Mouse (Mus musculus) thymus, adult 2 months (tissue): ENCODE results near the gene Fsd1. TPM values are rescaled to one million over a fixed set of nuclear protein-coding genes. Genes with fewer than 3 reads are reported as not detected.

Source experiments
- DNase-seq: peaks from one replicate; pipeline ENCODE4 v3.0.0; 2021
- H3K27ac ChIP-seq: fragments of 200-500 bp; 2 replicates; pipeline ENCODE4 v1.5.1; 2012; ENCODE audit warnings: low read length, control low read depth; ENCODE audit not compliant: control insufficient read depth, insufficient read depth
- H3K27me3 ChIP-seq: fragments of 200-500 bp; 2 replicates; pipeline ENCODE4 v1.6.1; 2012; ENCODE audit warnings: mild to moderate bottlenecking, low read length, moderate library complexity, mixed read lengths; ENCODE audit not compliant: control insufficient read depth, insufficient read depth
- H3K36me3 ChIP-seq: fragments of 200-500 bp; 2 replicates; pipeline ENCODE4 v1.6.1; 2012; ENCODE audit warnings: mild to moderate bottlenecking, low read length, moderate library complexity; ENCODE audit not compliant: control insufficient read depth, insufficient read depth
- H3K4me1 ChIP-seq: fragments of 200-500 bp; replicated peaks from 2 replicates; pipeline ENCODE4 v1.6.1; 2012; ENCODE audit warnings: low read length; ENCODE audit not compliant: control insufficient read depth, insufficient read depth
- H3K4me3 ChIP-seq: fragments of 200-500 bp; 2 replicates; pipeline ENCODE4 v1.5.1; 2012; ENCODE audit warnings: mild to moderate bottlenecking, low read length, control low read depth, moderate library complexity; ENCODE audit not compliant: control insufficient read depth, insufficient read depth
- CTCF ChIP-seq: fragments of 200-500 bp; IDR thresholded peaks from 2 replicates; pipeline ENCODE4 v1.5.1; 2012; ENCODE audit warnings: mild to moderate bottlenecking, control low read depth, low read length, moderate library complexity, borderline replicate concordance; ENCODE audit not compliant: control insufficient read depth, poor library complexity, insufficient read depth; ENCODE audit errors: extremely low read depth
- POLR2A ChIP-seq: fragments of 200-500 bp; IDR thresholded peaks from 2 replicates; pipeline ENCODE4 v1.6.1; 2012; ENCODE audit warnings: mild to moderate bottlenecking, low read length, control low read depth, moderate library complexity; ENCODE audit not compliant: control insufficient read depth, poor library complexity, insufficient read depth; ENCODE audit errors: extremely low read depth
- WGBS: fragments of 180-500 bp; shearing (Covaris S2); methylation state at CpG from one replicate; pipeline ENCODE4 v1.1.7; 2018; 5-methylcytosine and 5-hydroxymethylcytosine counted together
- polyA plus RNA-seq: library from polyadenylated mRNA; depleted of rRNA; stranded (reverse); fragments of >200 nt; gene quantifications from 2 replicates; pipeline ENCODE4 v1.2.3, GENCODE M21; 2012

Fsd1 gene
- polyA plus RNA-seq, 1 experiment, result 0.26 TPM

GRCm38 (mm10) chr17:55961631-55962030 lies 24.7 kb upstream of the Fsd1 start:
- TF ChIP-seq CTCF, result no peak
- TF ChIP-seq POLR2A, result no peak
- H3K36me3 ChIP-seq, result peaks cover 11% of the 10 kb centered on the region
- DNase-seq, result no peak
- no peaks in the 10 kb centered on the region for H3K27me3 ChIP-seq
- H3K4me3 ChIP-seq, result no peak overlapping the region
- 93% methylated on average over 7 of the region's 7 CpGs for WGBS
- peaks cover 10% of the 10 kb centered on the region for H3K4me1 ChIP-seq
- no peak overlapping the region for H3K27ac ChIP-seq

GRCm38 (mm10) chr17:55963171-55963570 lies 23.1 kb upstream of the Fsd1 start:
- peaks cover 8% of the 10 kb centered on the region for H3K4me1 ChIP-seq
- H3K36me3 ChIP-seq, result peaks cover 16% of the 10 kb centered on the region
- WGBS, result 95% methylated on average over 14 of the region's 14 CpGs
- H3K27ac ChIP-seq, result no peak overlapping the region
- TF ChIP-seq CTCF (no peak), POLR2A (no peak)
- no peak overlapping the region for H3K4me3 ChIP-seq
- no peak for DNase-seq
- H3K27me3 ChIP-seq, result no peaks in the 10 kb centered on the region

DNA sequence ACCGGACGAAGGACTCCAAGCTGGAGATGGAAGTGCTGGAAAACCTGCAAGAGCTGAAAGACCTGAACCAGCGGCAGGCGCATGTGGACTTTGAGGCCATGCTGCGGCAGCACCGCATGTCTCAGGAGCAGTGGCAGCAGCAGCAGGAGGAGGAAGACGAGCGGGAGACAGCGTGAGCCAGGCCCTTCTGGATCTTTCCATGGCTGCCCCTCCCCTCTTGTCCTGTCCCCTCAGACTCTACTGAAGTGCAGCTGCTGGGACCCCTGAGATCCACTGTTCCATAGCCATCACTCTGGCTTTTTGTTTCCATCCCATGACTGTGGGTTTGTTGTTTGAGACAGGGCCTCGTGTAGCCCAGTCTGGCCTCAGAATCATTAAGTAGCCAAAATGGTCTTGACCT lies 21.8 kb upstream of the Fsd1 start:
- TF ChIP-seq POLR2A, result no peak
- no peak for TF ChIP-seq CTCF
- H3K4me1 ChIP-seq, result peaks cover 5% of the 10 kb centered on the region
- no peaks in the 10 kb centered on the region; the same call in 1 of the 2 replicates for H3K27me3 ChIP-seq
- H3K4me3 ChIP-seq, result no peak overlapping the region
- H3K36me3 ChIP-seq, result peaks cover 16% of the 10 kb centered on the region
- H3K27ac ChIP-seq, result no peak overlapping the region
- 97% methylated on average over 10 of the region's 10 CpGs for WGBS
- DNase-seq, result no peak

- no peak for DNase-seq
- peaks cover 16% of the 10 kb centered on the region for H3K36me3 ChIP-seq
- WGBS, result 82% methylated on average over 9 of the region's 9 CpGs
- H3K4me1 ChIP-seq, result peaks cover 2% of the 10 kb centered on the region
- H3K27me3 ChIP-seq, result peaks cover under 1% of the 10 kb centered on the region; the same call in 1 of the 2 replicates
- no peak overlapping the region for H3K4me3 ChIP-seq
- no peak overlapping the region for H3K27ac ChIP-seq
- TF ChIP-seq CTCF, result no peak
- no peak for TF ChIP-seq POLR2A
Observed at GRCm38 (mm10) chr17:55964996-55965395, 21.3 kb upstream of the Fsd1 start.

- WGBS, result 98% methylated on average over 4 of the region's 4 CpGs
- Histone ChIP-seq H3K27me3 (peaks cover 7% of the 10 kb centered on the region; the same call in 1 of the 2 replicates), H3K4me1 (no peaks in the 10 kb centered on the region), H3K36me3 (peaks cover 16% of the 10 kb centered on the region), H3K4me3 (no peak overlapping the region), H3K27ac (no peak overlapping the region)
- no peak for TF ChIP-seq CTCF
- no peak for DNase-seq
Observed at GRCm38 (mm10) chr17:55967186-55967585, 19.1 kb upstream of the Fsd1 start.

GRCm38 (mm10) chr17:55968210-55968609 lies 18.1 kb upstream of the Fsd1 start:
- WGBS, result 92% methylated on average over 7 of the region's 7 CpGs
- H3K4me3 ChIP-seq, result no peak overlapping the region
- TF ChIP-seq POLR2A, result no peak
- DNase-seq, result no peak
- peaks cover 7% of the 10 kb centered on the region; the same call in 1 of the 2 replicates for H3K27me3 ChIP-seq
- no peaks in the 10 kb centered on the region for H3K4me1 ChIP-seq
- no peak overlapping the region for H3K27ac ChIP-seq
- H3K36me3 ChIP-seq, result peaks cover 16% of the 10 kb centered on the region

DNA sequence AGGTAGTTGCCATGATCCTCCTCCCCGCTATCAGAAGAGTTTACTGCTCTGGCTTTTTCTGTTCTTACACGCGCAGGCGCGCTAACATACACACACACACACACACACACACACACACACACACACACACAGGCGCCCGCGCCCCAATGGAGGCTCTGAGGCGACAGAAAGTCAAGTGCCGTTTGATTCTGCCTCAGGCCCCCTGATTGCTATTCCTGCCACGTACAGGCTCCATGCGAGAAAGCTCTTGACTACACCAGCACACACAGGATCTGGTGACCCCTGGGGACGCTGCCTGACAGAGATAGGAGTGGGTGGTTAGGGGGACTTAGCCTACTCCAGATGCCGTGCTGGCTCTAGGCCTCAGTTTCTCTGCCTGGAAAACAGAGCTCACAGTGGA lies 16.7 kb upstream of the Fsd1 start:
- H3K4me1 ChIP-seq, result no peaks in the 10 kb centered on the region
- 63% methylated on average over 14 of the region's 14 CpGs for WGBS
- H3K27ac ChIP-seq, result no peak overlapping the region
- H3K4me3 ChIP-seq, result no peak overlapping the region
- H3K36me3 ChIP-seq, result peaks cover 14% of the 10 kb centered on the region
- peaks cover 7% of the 10 kb centered on the region; the same call in 1 of the 2 replicates for H3K27me3 ChIP-seq
- DNase-seq, result no peak
- no peak for TF ChIP-seq POLR2A
- TF ChIP-seq CTCF, result no peak
